Mouse (Mus musculus) liver (tissue): Measurements from ENCODE around the gene Cc2d2b.
A peak's percentile ranks its signal among the peaks of the same experiment; 100 is the strongest.

Experiments
- DNase-seq: peaks from one replicate; pipeline ENCODE4 v3.0.0-alpha.2; 2020; ENCODE audit warnings: mixed read lengths

The Cc2d2b gene

DNA sequence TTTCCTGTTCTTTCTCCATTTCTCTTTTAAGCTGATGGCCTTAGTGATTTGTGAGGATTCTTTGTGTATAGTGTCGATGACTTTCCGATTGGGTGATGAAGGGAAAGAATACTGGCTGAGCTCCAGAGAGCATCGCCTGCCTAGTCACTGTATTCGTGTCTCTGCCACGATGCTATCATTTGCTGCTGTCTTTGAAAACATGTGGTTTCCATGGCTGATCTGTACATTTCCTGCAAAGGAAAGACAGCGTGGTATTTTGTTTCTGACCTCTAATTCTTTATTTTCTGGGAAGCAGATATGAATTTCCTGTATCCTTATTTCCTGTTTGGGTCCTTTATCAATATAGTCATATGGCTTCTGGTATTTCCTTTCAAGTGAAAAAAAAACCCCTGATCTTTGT, 91.8 kb downstream of the Cc2d2b start:
- no peak for DNase-seq

DNA sequence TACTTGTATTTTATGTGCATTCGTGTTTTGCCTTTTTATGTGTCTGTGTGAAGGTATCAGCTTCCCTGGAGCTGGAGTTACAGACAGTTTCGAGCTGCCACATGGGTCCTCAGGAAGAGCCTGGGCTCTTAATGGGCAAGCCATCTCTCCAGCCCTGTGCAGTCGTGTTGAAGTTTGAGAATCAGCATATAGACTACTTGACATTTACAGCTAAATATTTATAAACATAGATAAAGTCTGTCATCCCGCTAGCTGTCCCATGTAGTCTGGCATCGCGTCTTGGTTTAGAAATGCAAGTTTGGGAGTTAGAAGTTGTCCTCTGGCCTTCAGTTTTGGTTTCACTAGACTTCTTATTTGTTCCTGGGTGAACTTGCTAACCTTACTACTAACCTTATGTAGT, 92.5 kb downstream of the Cc2d2b start:
- DNase-seq = no peak

DNA sequence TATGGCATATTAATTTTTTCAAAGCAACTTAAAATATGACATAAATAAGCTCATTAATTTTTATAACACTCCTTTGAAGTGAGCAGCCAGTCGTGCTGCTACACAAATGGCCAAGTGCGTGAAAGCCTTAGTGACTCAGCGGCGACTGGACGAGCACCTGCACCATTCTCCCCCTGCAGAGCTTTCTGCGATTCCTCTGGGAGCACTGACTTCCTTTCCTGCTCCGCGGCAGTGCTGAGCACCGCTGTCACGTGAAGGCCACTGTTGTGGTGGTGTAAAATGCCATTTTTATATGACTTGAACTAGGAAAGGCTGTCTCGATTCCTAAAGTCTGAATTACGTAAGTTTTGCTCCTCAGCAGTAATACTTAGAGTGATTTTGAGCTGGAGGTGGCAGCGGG, 93.0 kb downstream of the Cc2d2b start:
- no peak for DNase-seq

DNA sequence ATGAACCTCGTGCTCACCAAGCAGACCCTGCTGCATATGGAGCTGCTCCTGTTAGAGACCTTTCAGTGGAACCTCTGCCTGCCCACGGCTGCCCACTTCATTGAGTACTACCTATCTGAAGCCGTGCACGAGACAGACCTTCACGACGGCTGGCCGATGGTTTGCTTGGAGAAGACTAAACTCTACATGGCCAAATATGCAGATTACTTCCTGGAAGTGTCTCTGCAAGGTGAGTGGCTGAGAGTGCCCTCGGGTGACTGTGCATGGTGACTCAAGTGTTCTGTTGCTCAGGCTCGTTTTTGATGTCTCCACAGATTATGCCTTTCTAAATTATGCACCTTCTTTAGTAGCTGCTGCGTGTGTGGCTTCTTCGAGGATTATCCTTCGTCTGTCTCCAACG, 96.2 kb downstream of the Cc2d2b start:
- DNase-seq = no peak

DNA sequence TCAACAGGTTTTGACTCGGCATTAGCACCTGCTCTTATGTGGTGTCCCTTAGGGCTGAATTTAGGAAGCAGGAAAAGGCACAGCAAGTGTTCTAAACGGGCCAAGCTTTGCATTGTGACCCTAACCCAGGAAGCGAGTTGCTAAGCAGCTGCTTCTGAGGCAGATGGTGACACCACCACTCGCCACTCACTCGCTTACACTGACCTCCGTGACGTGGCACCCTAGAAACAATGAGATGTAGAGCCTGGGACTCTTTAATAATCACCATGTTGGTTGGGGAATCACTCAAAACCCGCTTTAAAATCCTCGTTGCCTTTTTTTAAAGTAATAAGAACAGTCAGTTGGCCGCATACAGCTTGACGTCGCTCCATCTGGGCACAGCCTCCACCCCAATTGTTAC, 100.8 kb downstream of the Cc2d2b start:
- DNase-seq = no peak

DNA sequence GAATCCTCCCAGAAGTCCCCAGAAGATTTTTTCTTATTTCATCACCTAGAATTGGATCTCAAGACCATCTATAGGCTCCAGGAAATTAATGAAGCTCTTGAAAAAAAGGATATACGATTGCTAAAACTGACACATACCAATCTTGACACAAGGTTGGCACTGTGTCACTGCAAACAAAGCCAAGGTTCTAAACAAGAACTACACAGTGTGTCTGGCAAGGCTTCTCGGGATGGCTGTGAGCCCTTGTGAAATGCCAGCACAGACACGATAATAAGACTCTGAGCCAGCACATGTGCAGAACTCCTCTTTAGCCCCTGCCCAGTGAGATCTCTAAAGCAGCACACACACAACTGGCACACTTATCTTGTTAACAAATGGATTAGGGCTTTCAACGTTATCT, 111.0 kb downstream of the Cc2d2b start:
- DNase-seq = no peak

DNA sequence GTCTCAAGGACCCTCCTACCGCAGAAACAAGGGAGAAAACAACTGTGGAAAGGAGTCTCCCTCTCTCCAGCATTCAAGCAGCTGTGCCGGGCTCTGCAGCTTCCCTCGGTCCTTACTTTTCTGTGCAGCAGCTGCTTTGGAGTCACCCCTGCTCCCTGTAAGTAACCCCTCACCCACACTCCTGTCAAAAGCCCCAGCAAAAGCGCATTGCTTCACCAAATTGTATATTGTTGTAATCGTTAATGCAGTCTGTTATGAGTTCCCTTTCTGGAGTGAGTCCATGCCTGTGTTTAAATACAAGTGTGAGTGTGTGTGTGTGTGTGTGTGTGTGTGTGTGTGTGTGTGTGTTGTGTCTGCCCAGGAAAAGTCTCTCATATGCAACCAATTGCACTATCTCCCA, 119.7 kb downstream of the Cc2d2b start:
- no peak for DNase-seq

DNA sequence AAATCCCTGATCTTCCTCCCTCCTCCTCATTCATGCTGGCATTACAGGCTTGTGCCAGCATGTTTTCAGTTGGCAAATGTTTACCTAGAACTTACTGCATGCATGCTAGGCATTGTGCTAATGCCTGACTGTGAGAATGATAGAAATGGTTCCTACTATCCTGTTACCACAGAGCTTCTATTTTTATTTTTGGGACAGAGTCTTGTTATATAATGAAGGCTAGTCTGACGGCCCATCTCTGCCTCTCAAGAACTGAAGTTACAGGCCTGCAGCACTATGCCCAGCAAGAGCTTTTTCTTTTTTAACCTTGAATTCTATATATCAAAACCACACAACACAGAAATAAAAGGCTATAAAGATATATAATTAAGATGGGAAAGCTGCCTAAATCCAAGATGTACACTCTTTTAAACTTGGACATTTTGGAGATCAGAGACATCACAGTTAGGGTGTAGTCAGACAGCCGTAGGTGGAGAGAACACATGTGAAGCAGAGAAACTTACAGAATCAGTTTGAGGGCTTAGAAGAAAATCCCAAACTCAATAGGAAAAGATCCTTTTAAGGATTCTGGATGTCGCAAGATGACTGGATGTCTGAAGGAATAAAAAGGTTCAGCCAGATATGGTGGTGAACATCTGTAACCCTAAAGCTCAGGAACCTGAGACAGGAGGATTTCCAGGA, 121.0 kb downstream of the Cc2d2b start:
- DNase-seq = no peak

DNA sequence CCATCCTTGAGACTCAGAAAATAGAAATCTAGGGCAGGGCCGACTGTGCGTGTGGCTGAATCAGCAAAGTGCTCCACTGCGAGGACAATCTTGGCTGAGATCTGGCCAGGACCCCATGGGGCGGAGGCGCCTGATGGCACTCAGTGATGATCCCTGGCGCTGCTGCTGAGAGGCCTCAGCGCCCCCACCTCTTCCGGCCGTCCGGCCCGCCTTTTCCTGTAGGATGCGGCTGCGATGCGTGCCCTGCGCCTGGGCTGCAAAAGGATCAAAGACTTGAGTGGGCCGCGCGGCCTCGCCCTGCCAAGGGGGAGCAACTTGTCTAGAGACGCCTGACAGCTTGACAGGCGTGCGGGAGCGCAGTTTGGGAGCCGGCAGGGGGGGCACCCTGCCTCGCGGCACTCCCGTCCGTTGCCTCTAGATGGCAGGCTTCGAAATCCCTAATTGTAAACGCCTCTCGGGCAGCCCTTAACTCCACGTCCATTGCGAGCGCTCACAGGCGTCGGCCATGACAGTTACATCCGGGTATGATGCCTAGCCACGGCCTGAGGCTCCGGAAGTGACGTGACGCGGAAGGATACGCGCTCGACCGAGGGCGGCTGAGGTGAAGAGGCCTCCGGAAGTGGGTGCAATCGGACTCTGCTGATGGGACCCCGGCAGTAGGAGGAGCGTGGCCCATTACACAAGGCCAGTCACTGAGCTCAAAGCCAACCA, 124.6 kb downstream of the Cc2d2b start:
- DNase-seq = peak; percentile 87
